Mouse (Mus musculus) CH12.LX (cell line): ENCODE measurements around the gene Fhdc1. TPM values are rescaled to one million over a fixed set of nuclear protein-coding genes. Genes with fewer than 3 reads are reported as not detected.

Experiments used
- DNase-seq: peaks from one replicate; pipeline ENCODE4 v3.0.0-alpha.2; 2013; ENCODE audit errors: extremely low read depth
- H3K27ac ChIP-seq: 2 replicates; pipeline ENCODE4 v1.5.1; 2012; ENCODE audit warnings: low read depth, mild to moderate bottlenecking, control low read depth, moderate library complexity; ENCODE audit not compliant: insufficient read depth
- H3K27me3 ChIP-seq: replicated peaks from 2 replicates; pipeline ENCODE3; 2012; ENCODE audit warnings: inconsistent platforms
- H3K36me3 ChIP-seq, 2 experiments: replicated peaks in 1 of 2; 2 replicates each; pipeline versions ENCODE3 to v1.6.1; 2012; ENCODE audit warnings: inconsistent platforms in 1 of 2, low read length in 1 of 2, mild to moderate bottlenecking in 1 of 2, mixed read lengths in 1 of 2, moderate library complexity in 1 of 2; ENCODE audit not compliant: control insufficient read depth in 1 of 2, insufficient read depth in 1 of 2
- H3K4me1 ChIP-seq, 2 experiments: 2 replicates each; pipeline ENCODE4 v1.6.1; 2012; ENCODE audit warnings: inconsistent platforms in 1 of 2, moderate library complexity in 1 of 2; ENCODE audit not compliant: insufficient read depth in 2 of 2, control insufficient read depth in 1 of 2
- H3K4me2 ChIP-seq: 2 replicates; pipeline ENCODE4 v1.6.1; 2012; ENCODE audit warnings: low read depth, mild to moderate bottlenecking, control low read depth; ENCODE audit not compliant: poor library complexity, insufficient read depth, severe bottlenecking
- H3K4me3 ChIP-seq, 3 experiments: fragments of 150-350 bp in 1 of 3; sonication (generic) in 1 of 3; replicated peaks in 1 of 3; 2 replicates each; pipeline versions ENCODE3 to v1.5.1; 2011 to 2012; ENCODE audit warnings: low read depth in 2 of 3, low read length in 2 of 3, mild to moderate bottlenecking in 2 of 3, moderate library complexity in 2 of 3, control low read depth in 1 of 3, improper control_type of control experiment in 1 of 3, inconsistent platforms in 1 of 3, mixed read lengths in 1 of 3; ENCODE audit not compliant: poor library complexity in 1 of 3
- H3K79me2 ChIP-seq: replicated peaks from 2 replicates; pipeline ENCODE4 v1.6.1; 2012; ENCODE audit warnings: mild to moderate bottlenecking, moderate library complexity; ENCODE audit not compliant: control insufficient read depth, poor library complexity, insufficient read depth, severe bottlenecking; ENCODE audit errors: extremely low read depth
- H3K9ac ChIP-seq: 2 replicates; pipeline ENCODE4 v1.6.1; 2012; ENCODE audit warnings: low read depth, mild to moderate bottlenecking, control low read depth, moderate library complexity; ENCODE audit not compliant: insufficient read depth
- H3K9me3 ChIP-seq: replicated peaks from 2 replicates; pipeline ENCODE3; 2012; ENCODE audit warnings: low read length, inconsistent platforms, mixed read lengths
- BHLHE40 ChIP-seq: IDR thresholded peaks from 2 replicates; pipeline ENCODE4 v1.6.1; 2011; ENCODE audit warnings: mild to moderate bottlenecking, low read depth, low read length, improper control_type of control experiment
- CHD1 ChIP-seq: IDR thresholded peaks from 2 replicates; pipeline ENCODE4 v1.6.1; 2012; ENCODE audit warnings: low read depth, low read length, improper control_type of control experiment, inconsistent platforms
- CTCF ChIP-seq, 2 experiments: IDR thresholded peaks in 1 of 2; conservative IDR thresholded peaks in 1 of 2; 2 replicates each; pipeline ENCODE4 v1.5.1; 2011 to 2012; ENCODE audit warnings: low read depth in 2 of 2, low read length in 2 of 2, improper control_type of control experiment in 1 of 2, inconsistent platforms in 1 of 2, mild to moderate bottlenecking in 1 of 2, moderate library complexity in 1 of 2
- E2F4 ChIP-seq: IDR thresholded peaks from 2 replicates; pipeline ENCODE4 v1.6.1; 2011; ENCODE audit warnings: low read depth, low read length, improper control_type of control experiment; ENCODE audit not compliant: insufficient replicate concordance
- ELF1 ChIP-seq: IDR thresholded peaks from 2 replicates; pipeline ENCODE4 v1.6.1; 2014; ENCODE audit warnings: low read depth, mild to moderate bottlenecking, inconsistent platforms, low read length, improper control_type of control experiment
- EP300 ChIP-seq: IDR thresholded peaks from 2 replicates; pipeline ENCODE4 v1.6.1; 2011; ENCODE audit warnings: low read length, improper control_type of control experiment
- ETS1 ChIP-seq: conservative IDR thresholded peaks from 2 replicates; pipeline ENCODE4 v1.6.1; 2012; ENCODE audit warnings: low read depth, mild to moderate bottlenecking, inconsistent platforms, low read length, improper control_type of control experiment, moderate library complexity
- IRF4 ChIP-seq: IDR thresholded peaks from 2 replicates; pipeline ENCODE4 v1.6.1; 2014; ENCODE audit warnings: low read depth, mild to moderate bottlenecking, inconsistent platforms, low read length, improper control_type of control experiment
- JUN ChIP-seq: IDR thresholded peaks from 2 replicates; pipeline ENCODE4 v1.6.1; 2011; ENCODE audit warnings: low read depth, mild to moderate bottlenecking, low read length, improper control_type of control experiment, moderate library complexity; ENCODE audit not compliant: insufficient read depth
- KAT2A ChIP-seq: IDR thresholded peaks from 2 replicates; pipeline ENCODE4 v1.6.1; 2012; ENCODE audit warnings: low read length, improper control_type of control experiment, inconsistent platforms; ENCODE audit not compliant: insufficient replicate concordance
- MAFK ChIP-seq: IDR thresholded peaks from 2 replicates; pipeline ENCODE4 v1.6.1; 2011; ENCODE audit warnings: low read length, improper control_type of control experiment; ENCODE audit not compliant: insufficient replicate concordance
- MAX ChIP-seq: IDR thresholded peaks from 2 replicates; pipeline ENCODE4 v1.6.1; 2011; ENCODE audit warnings: low read length, improper control_type of control experiment
- MXI1 ChIP-seq: IDR thresholded peaks from 2 replicates; pipeline ENCODE4 v1.6.1; 2011; ENCODE audit warnings: mild to moderate bottlenecking, low read depth, low read length, improper control_type of control experiment
- NELFE ChIP-seq: IDR thresholded peaks from 2 replicates; pipeline ENCODE4 v1.6.1; 2011; ENCODE audit warnings: low read depth, low read length, improper control_type of control experiment
- PAX5 ChIP-seq: IDR thresholded peaks from 2 replicates; pipeline ENCODE4 v1.6.1; 2012; ENCODE audit warnings: low read length, inconsistent platforms, mixed read lengths
- POLR2A ChIP-seq: IDR thresholded peaks from 2 replicates; pipeline ENCODE4 v1.6.1; 2011; ENCODE audit warnings: low read depth, mild to moderate bottlenecking, improper control_type of control experiment, low read length
- RAD21 ChIP-seq: IDR thresholded peaks from 2 replicates; pipeline ENCODE4 v1.6.1; 2011; ENCODE audit warnings: low read depth, mild to moderate bottlenecking, low read length, improper control_type of control experiment, moderate library complexity
- SIN3A ChIP-seq: IDR thresholded peaks from 2 replicates; pipeline ENCODE4 v1.6.1; 2012; ENCODE audit warnings: low read length, improper control_type of control experiment, inconsistent platforms
- SMC3 ChIP-seq: IDR thresholded peaks from 2 replicates; pipeline ENCODE4 v1.6.1; 2011; ENCODE audit warnings: low read depth, low read length, improper control_type of control experiment
- TBP ChIP-seq: conservative IDR thresholded peaks from 2 replicates; pipeline ENCODE4 v1.6.1; 2011; ENCODE audit warnings: low read depth, low read length, improper control_type of control experiment
- TCF12 ChIP-seq: IDR thresholded peaks from 2 replicates; pipeline ENCODE4 v1.6.1; 2014; ENCODE audit warnings: low read depth, mild to moderate bottlenecking, inconsistent platforms, low read length, improper control_type of control experiment
- USF1 ChIP-seq: IDR thresholded peaks from 2 replicates; pipeline ENCODE4 v1.6.1; 2014; ENCODE audit warnings: low read depth, mild to moderate bottlenecking, inconsistent platforms, low read length, improper control_type of control experiment
- USF2 ChIP-seq: conservative IDR thresholded peaks from 2 replicates; pipeline ENCODE4 v1.6.1; 2011; ENCODE audit warnings: low read depth, low read length, improper control_type of control experiment
- ZKSCAN1 ChIP-seq: IDR thresholded peaks from 2 replicates; pipeline ENCODE4 v1.6.1; 2012; ENCODE audit warnings: low read depth, inconsistent platforms, low read length, improper control_type of control experiment, borderline replicate concordance
- dilution Hi-C: fragments of 300-500 bp; cut with MboI; formaldehyde crosslinking; loops from 2 replicates; pipeline ENCODE4 v1.14.3; 2020; ENCODE audit warnings: low sequenced_read_pairs; ENCODE audit not compliant: extremely low pct_unique_long_range_greater_than_20kb, extremely low pct_ligation_motif_present
- in situ Hi-C: fragments of 300-500 bp; cut with MboI; formaldehyde crosslinking; loops from 3 replicates; pipeline ENCODE4 v1.14.3; 2019; ENCODE audit warnings: low sequenced_read_pairs, low pct_ligation_motif_present, low pct_unique_long_range_greater_than_20kb, mixed read lengths
- polyA plus RNA-seq: library from polyadenylated mRNA; unstranded; fragments of >175 nt; gene quantifications from 2 replicates; pipeline ENCODE4 v1.2.1, GENCODE M21; 2012; ENCODE audit warnings: low read depth; ENCODE audit not compliant: insufficient read length
- total RNA-seq, 2 experiments: library from RNA; depleted of rRNA; stranded (reverse); fragments of 300-350 nt in 1 of 2; fragments of >200 nt in 1 of 2; gene quantifications; 2 replicates each; pipeline ENCODE4 v1.2.3; 2012 to 2014

Gene Fhdc1
- total and polyA plus RNA-seq, 3 experiments: 0.08 TPM; not detected in 2

GRCm38 (mm10) chr3:84468111-84468453 is 12.1 kb downstream of the Fhdc1 start:
- H3K27ac ChIP-seq: no peak overlapping the region
- no peak overlapping the region for H3K4me2 ChIP-seq
- no peak for TF ChIP-seq ETS1
- no peak for TF ChIP-seq SIN3A
- TF ChIP-seq CTCF (conservative IDR thresholded peaks at IDR 0.05 in 1 of 2, IDR thresholded peaks at IDR 0.05 in 1 of 2; ENCODE audit: low read depth in 2 of 2, low read length in 2 of 2): no peak
- no peak for TF ChIP-seq TCF12
- no peak for TF ChIP-seq ZKSCAN1
- no peak for TF ChIP-seq USF1
- no peak for TF ChIP-seq MXI1
- no peak for TF ChIP-seq IRF4
- no peak for TF ChIP-seq POLR2A
- H3K4me3 ChIP-seq: no peak overlapping the region
- no peak overlapping the region for H3K9ac ChIP-seq
- no peaks in the 10 kb centered on the region for H3K36me3 ChIP-seq
- H3K9me3 ChIP-seq: no peaks in the 10 kb centered on the region
- no peak for DNase-seq
- H3K4me1 ChIP-seq: no peaks in the 10 kb centered on the region
- in situ Hi-C loops: no loop called here
- dilution Hi-C loops: no loop called here
- no peaks in the 10 kb centered on the region for H3K27me3 ChIP-seq
- no peaks in the 10 kb centered on the region for H3K79me2 ChIP-seq

GRCm38 (mm10) chr3:84467419-84468110 is 12.7 kb downstream of the Fhdc1 start:
- H3K4me1 ChIP-seq: no peaks in the 10 kb centered on the region
- H3K4me2 ChIP-seq: no peak overlapping the region
- no peak for DNase-seq
- H3K9ac ChIP-seq: no peak overlapping the region
- H3K27me3 ChIP-seq: no peaks in the 10 kb centered on the region
- dilution Hi-C loops: no loop called here
- H3K4me3 ChIP-seq: no peak overlapping the region
- no peaks in the 10 kb centered on the region for H3K9me3 ChIP-seq
- TF ChIP-seq CHD1 (no peak), JUN (no peak), MAFK (no peak), E2F4 (no peak), ETS1 (no peak), EP300 (no peak), PAX5 (no peak), BHLHE40 (no peak), RAD21 (no peak), NELFE (no peak), TBP (no peak), SMC3 (no peak), KAT2A (no peak), MAX (no peak), USF2 (no peak), ELF1 (no peak)
- H3K36me3 ChIP-seq: no peaks in the 10 kb centered on the region
- H3K79me2 ChIP-seq: no peaks in the 10 kb centered on the region
- no peak overlapping the region for H3K27ac ChIP-seq
- in situ Hi-C loops: no loop called here
